Mouse (Mus musculus) hindbrain, embryonic 12.5 days (tissue): ENCODE results near the gene Trim30b. TPM values are rescaled to one million over a fixed set of nuclear protein-coding genes. Genes with fewer than 3 reads are reported as not detected.
A peak's percentile ranks its signal among the peaks of the same experiment; 100 is the strongest.
"Not testable (repeated sequence)": the region's sequence is repeated elsewhere in the genome, so short reads cannot be mapped to it uniquely, and the experiment has no call there.

ENCODE experiments used
- ATAC-seq: fragments of 200-750 bp; cut with Nextera tagmentation; 2 replicates; pipeline ENCODE4 v1.8.0; 2017; ENCODE audit warnings: moderate TSS enrichment; ENCODE audit not compliant: low FRiP score
- H3K27ac ChIP-seq: fragments of 300-500 bp; sonication (generic); 2 replicates; pipeline ENCODE4 v1.5.1; 2016; ENCODE audit warnings: mild to moderate bottlenecking
- H3K27me3 ChIP-seq: fragments of 300-500 bp; sonication (generic); 2 replicates; pipeline ENCODE4 v1.6.1; 2016; ENCODE audit warnings: mild to moderate bottlenecking
- H3K36me3 ChIP-seq: fragments of 300-500 bp; sonication (generic); 2 replicates; pipeline ENCODE4 v1.6.1; 2016; ENCODE audit warnings: mild to moderate bottlenecking
- H3K4me1 ChIP-seq: fragments of 300-500 bp; sonication (generic); 2 replicates; pipeline ENCODE4 v1.6.1; 2016
- H3K4me2 ChIP-seq: fragments of 300-500 bp; sonication (generic); replicated peaks from 2 replicates; pipeline ENCODE4 v1.6.1; 2016; ENCODE audit warnings: mild to moderate bottlenecking
- H3K4me3 ChIP-seq: fragments of 300-500 bp; sonication (generic); 2 replicates; pipeline ENCODE4 v1.5.1; 2016; ENCODE audit warnings: mild to moderate bottlenecking
- H3K9ac ChIP-seq: fragments of 300-500 bp; sonication (generic); 2 replicates; pipeline ENCODE4 v1.6.1; 2016; ENCODE audit warnings: mild to moderate bottlenecking, moderate library complexity
- H3K9me3 ChIP-seq: fragments of 300-500 bp; sonication (generic); replicated peaks from 2 replicates; pipeline ENCODE4 v1.6.1; 2016; ENCODE audit warnings: mild to moderate bottlenecking
- WGBS: fragments of 180-500 bp; shearing (Covaris S2); methylation state at CpG from one replicate; pipeline ENCODE4 v1.1.7; 2016; 5-methylcytosine and 5-hydroxymethylcytosine counted together
- polyA plus RNA-seq: library from polyadenylated mRNA; unstranded; fragments of >200 nt; fragmentation: Nextera tagmentation; extraction: Ambion mirVana; gene quantifications from 2 replicates; pipeline ENCODE4 v1.2.1, GENCODE M21; 2016

The Trim30b gene
- polyA plus RNA-seq, 1 experiment from 2014 or later: not detected

DNA sequence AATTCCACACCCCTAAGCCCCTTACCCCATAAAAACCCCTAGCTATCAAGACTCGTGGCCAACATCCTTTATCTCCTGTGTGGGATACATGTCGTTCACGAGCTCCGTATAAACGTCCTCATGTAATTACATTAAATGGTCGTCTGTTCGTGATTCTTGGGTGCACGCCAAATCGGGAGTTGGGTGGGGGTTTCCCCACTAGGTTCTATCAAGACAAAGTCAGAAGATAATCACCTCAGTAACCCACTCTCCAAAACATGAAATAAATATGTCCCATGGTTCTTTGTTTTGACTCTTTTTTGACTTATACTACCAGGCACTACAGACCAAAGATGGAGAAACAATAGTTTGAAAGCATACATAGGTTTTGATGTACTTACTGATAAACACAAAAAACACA, 47.7 kb downstream of the Trim30b start:
- Histone ChIP-seq H3K27ac (no peak overlapping the region), H3K9ac (no peak overlapping the region), H3K27me3 (no peaks in the 10 kb centered on the region), H3K4me1 (no peaks in the 10 kb centered on the region), H3K36me3 (no peaks in the 10 kb centered on the region), H3K4me2 (no peak overlapping the region), H3K4me3 (no peak overlapping the region), H3K9me3 (no peaks in the 10 kb centered on the region)
- ATAC-seq: no peak
- WGBS: 92% methylated on average over 9 of the region's 9 CpGs

DNA sequence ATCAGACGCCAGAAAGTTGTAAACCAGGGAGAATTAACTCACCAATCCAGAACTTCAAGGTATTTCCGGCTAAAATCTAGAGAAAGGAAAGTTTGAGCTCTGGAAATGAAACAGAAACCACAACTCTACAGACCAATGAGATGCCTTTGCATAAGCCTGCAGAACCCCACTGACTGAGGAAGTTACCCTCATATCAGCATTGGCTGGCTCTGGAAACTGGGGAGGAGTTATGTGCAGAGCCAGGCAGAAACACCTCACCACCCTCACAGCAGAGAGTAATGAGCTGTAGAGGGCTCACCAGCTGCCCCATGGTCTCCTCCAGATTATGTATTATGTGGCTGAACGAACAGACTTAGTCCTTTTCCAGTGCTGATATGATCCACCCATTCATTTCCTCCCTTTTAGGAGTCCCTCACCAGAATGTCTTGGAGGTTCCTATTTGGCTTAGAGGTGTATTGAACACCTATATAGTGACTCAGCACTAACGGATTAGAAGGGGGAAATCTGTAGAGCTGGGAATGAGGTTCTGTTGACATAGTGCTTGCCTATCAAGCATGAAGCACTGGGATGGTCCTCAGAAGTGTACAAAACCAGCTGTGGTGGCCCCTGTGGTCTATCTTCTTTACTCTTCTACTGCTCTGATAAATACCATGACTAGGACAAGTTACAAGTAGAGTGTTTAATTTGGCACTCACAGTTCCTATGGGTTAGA, 54.2 kb downstream of the Trim30b start, which contains the start of gene Trim12a:
Gene Trim12a, minus strand, starts transcription at position 98 of the 712 bp plus-strand sequence.
- H3K4me3 ChIP-seq: peak within 1 kb of the TSS; percentile 19
- not testable (repeated sequence) for H3K36me3 ChIP-seq, H3K9me3 ChIP-seq, H3K4me1 ChIP-seq, H3K9ac ChIP-seq, ATAC-seq, H3K27me3 ChIP-seq, H3K27ac ChIP-seq
- peak within 1 kb of the TSS; percentile 39 for H3K4me2 ChIP-seq
- 32% methylated on average over 4 of the region's 4 CpGs for WGBS

DNA sequence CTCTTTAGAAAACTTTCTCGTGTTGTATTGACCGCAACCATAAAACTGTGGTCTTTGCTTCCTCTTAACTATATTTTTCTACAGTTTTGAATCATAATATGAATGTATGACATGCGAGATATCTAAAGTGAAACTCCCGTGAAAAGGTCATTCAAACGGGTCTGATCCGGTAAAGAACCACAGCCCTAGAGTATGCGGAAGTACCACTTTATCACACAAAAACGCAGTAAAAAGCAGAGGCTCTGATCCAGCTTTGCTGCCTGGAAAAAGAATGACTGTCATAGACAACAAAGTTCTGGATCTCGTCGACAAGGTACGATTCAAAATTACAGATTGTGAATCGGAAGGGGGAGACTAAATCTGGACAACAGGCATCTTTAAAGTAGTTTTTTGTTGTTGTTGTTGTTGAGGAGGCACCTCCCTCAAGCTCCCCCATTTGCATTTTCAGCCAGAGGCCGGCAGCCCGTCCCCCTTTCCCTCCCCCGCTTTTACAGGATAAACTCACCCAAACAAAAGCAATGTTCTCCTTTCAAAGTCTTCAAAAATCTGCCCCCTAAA, 54.8 kb downstream of the Trim30b start:
- no peak overlapping the region for H3K27ac ChIP-seq
- peak overlapping the region; percentile 19 for H3K4me3 ChIP-seq
- ATAC-seq: no peak
- H3K9me3 ChIP-seq: no peaks in the 10 kb centered on the region
- H3K9ac ChIP-seq: no peak overlapping the region
- no peaks in the 10 kb centered on the region for H3K27me3 ChIP-seq
- 14% methylated on average over 15 of the region's 15 CpGs for WGBS
- no peaks in the 10 kb centered on the region for H3K36me3 ChIP-seq
- H3K4me2 ChIP-seq: peak overlapping the region; percentile 39
- no peaks in the 10 kb centered on the region for H3K4me1 ChIP-seq

Other genes with a start within 250 kb of the Trim30b start
- gene Ubqln5, start 240.1 kb downstream of the Trim30b start, polyA plus RNA-seq: not detected in 2 replicates
- not detected in 2 replicates for gene Olfr643, start 232.5 kb downstream of the Trim30b start, polyA plus RNA-seq
- not detected in 2 replicates for gene Ubqln3, start 226.6 kb downstream of the Trim30b start, polyA plus RNA-seq
- not detected in 2 replicates for gene Ubqlnl, start 219.3 kb downstream of the Trim30b start, polyA plus RNA-seq
- gene Olfm5, start 205.1 kb downstream of the Trim30b start, polyA plus RNA-seq: not detected in 2 replicates
- gene Olfr648, start 186.5 kb downstream of the Trim30b start, polyA plus RNA-seq: 0.56 and 0.83 TPM in 2 replicates
- gene Olfr649, start 173.9 kb downstream of the Trim30b start, polyA plus RNA-seq: not detected in 2 replicates
- 1.7 and 1.8 TPM in 2 replicates for gene Trim6, start 151.1 kb downstream of the Trim30b start, polyA plus RNA-seq
- gene Trim34a, start 125.4 kb downstream of the Trim30b start, polyA plus RNA-seq: 0.90 and 1.4 TPM in 2 replicates
- gene Trim5, start 81.8 kb downstream of the Trim30b start, polyA plus RNA-seq: 0.07 and 0.14 TPM in 2 replicates
- gene Trim12a, start 54.4 kb downstream of the Trim30b start, polyA plus RNA-seq: 3.4 and 4.2 TPM in 2 replicates
- gene Trim34b, start 40.4 kb downstream of the Trim30b start, polyA plus RNA-seq: not detected in 2 replicates
- gene Trim12c, start 16.5 kb downstream of the Trim30b start, polyA plus RNA-seq: 1.0 and 1.3 TPM in 2 replicates
- gene Trim30c, start 31.0 kb upstream of the Trim30b start, polyA plus RNA-seq: not detected in 2 replicates
- gene Trim30a, start 95.3 kb upstream of the Trim30b start, polyA plus RNA-seq: 0.69 and 1.3 TPM in 2 replicates
- 0.12 and 0.25 TPM in 2 replicates for gene Trim30d, start 138.0 kb upstream of the Trim30b start, polyA plus RNA-seq
- gene Olfr651, start 180.2 kb upstream of the Trim30b start, polyA plus RNA-seq: not detected in 2 replicates
- not detected in 2 replicates for gene Olfr652, start 191.0 kb upstream of the Trim30b start, polyA plus RNA-seq
- gene Olfr653, start 207.4 kb upstream of the Trim30b start, polyA plus RNA-seq: not detected in 2 replicates
- gene Olfr654, start 217.1 kb upstream of the Trim30b start, polyA plus RNA-seq: not detected in 2 replicates
- not detected in 2 replicates for gene Olfr655, start 231.9 kb upstream of the Trim30b start, polyA plus RNA-seq
- gene Olfr656, start 244.1 kb upstream of the Trim30b start, polyA plus RNA-seq: not detected in 2 replicates